Mouse (Mus musculus) brain, adult 2 months (tissue): ENCODE measurements around the gene Gap43.
"Not testable (repeated sequence)": the region's sequence is repeated elsewhere in the genome, so short reads cannot be mapped to it uniquely, and the experiment has no call there.

ENCODE experiments used
- DNase-seq: peaks from one replicate; pipeline ENCODE4 v3.0.0; 2011; ENCODE audit warnings: low read depth, low spot score

The Gap43 gene

GRCm38 (mm10) chr16:42340021-42340768 lies at the start of gene Gap43:
Gap43 (minus strand) TSS chr16:42340651.
- DNase-seq, result peak; percentile 91

GRCm38 (mm10) chr16:42381328-42381838 lies 40.9 kb upstream of the Gap43 start:
- DNase-seq, result no peak

- DNase-seq, result peak; percentile 71
Measured at GRCm38 (mm10) chr16:42380641-42381040, 40.2 kb upstream of the Gap43 start.

GRCm38 (mm10) chr16:42370148-42370547 lies 29.7 kb upstream of the Gap43 start:
- peak; percentile 77 for DNase-seq

GRCm38 (mm10) chr16:42369346-42369745 lies 28.9 kb upstream of the Gap43 start:
- DNase-seq, result no peak

- DNase-seq, result peak; percentile 96
Measured at GRCm38 (mm10) chr16:42360061-42360460, 19.6 kb upstream of the Gap43 start.

GRCm38 (mm10) chr16:42358058-42358457 lies 17.6 kb upstream of the Gap43 start:
- DNase-seq, result peak; percentile 48

GRCm38 (mm10) chr16:42350076-42350475 lies 9.6 kb upstream of the Gap43 start:
- peak; percentile 66 for DNase-seq

- not testable (repeated sequence) for DNase-seq
Measured at GRCm38 (mm10) chr16:42340865-42341264, 414 bp upstream of the Gap43 start.

- peak; percentile 68 for DNase-seq
Measured at GRCm38 (mm10) chr16:42339512-42339911, 939 bp downstream of the Gap43 start.

- DNase-seq, result peak; percentile 66
Measured at GRCm38 (mm10) chr16:42338987-42339386, 1.5 kb downstream of the Gap43 start.

- DNase-seq, result peak; percentile 78
Measured at GRCm38 (mm10) chr16:42338342-42338741, 2.1 kb downstream of the Gap43 start.

- DNase-seq, result peak; percentile 44
Measured at GRCm38 (mm10) chr16:42337663-42338062, 2.8 kb downstream of the Gap43 start.

GRCm38 (mm10) chr16:42336610-42337009 lies 3.8 kb downstream of the Gap43 start:
- no peak for DNase-seq

GRCm38 (mm10) chr16:42332321-42332720 lies 8.1 kb downstream of the Gap43 start:
- DNase-seq, result peak; percentile 93

- DNase-seq, result peak; percentile 70
Measured at GRCm38 (mm10) chr16:42326191-42326590, 14.3 kb downstream of the Gap43 start.

- peak; percentile 74 for DNase-seq
Measured at GRCm38 (mm10) chr16:42325536-42325935, 14.9 kb downstream of the Gap43 start.

- DNase-seq, result peak; percentile 99
Measured at GRCm38 (mm10) chr16:42319831-42320230, 20.6 kb downstream of the Gap43 start.

GRCm38 (mm10) chr16:42319365-42319764 lies 21.1 kb downstream of the Gap43 start:
- DNase-seq, result peak; percentile 43

- DNase-seq, result no peak
Measured at GRCm38 (mm10) chr16:42312125-42312524, 28.3 kb downstream of the Gap43 start.

GRCm38 (mm10) chr16:42308761-42309160 lies 31.7 kb downstream of the Gap43 start:
- DNase-seq, result no peak

GRCm38 (mm10) chr16:42305934-42306701 lies 34.3 kb downstream of the Gap43 start:
- peak; percentile 61 for DNase-seq
